Mouse (Mus musculus) bone marrow, adult 2 months (tissue): Measurements from ENCODE around the gene Rps27l.
A peak's percentile ranks its signal among the peaks of the same experiment; 100 is the strongest.

ENCODE experiments used
- CTCF ChIP-seq: fragments of 200-500 bp; IDR thresholded peaks from 2 replicates; pipeline ENCODE4 v1.5.1; 2011; ENCODE audit warnings: low read length, control low read depth; ENCODE audit not compliant: control insufficient read depth, insufficient read depth
- POLR2A ChIP-seq: fragments of 200-500 bp; IDR thresholded peaks from 2 replicates; pipeline ENCODE4 v1.6.1; 2011; ENCODE audit warnings: low read depth, mild to moderate bottlenecking, control low read depth, low read length, borderline replicate concordance; ENCODE audit not compliant: control insufficient read depth

DNA sequence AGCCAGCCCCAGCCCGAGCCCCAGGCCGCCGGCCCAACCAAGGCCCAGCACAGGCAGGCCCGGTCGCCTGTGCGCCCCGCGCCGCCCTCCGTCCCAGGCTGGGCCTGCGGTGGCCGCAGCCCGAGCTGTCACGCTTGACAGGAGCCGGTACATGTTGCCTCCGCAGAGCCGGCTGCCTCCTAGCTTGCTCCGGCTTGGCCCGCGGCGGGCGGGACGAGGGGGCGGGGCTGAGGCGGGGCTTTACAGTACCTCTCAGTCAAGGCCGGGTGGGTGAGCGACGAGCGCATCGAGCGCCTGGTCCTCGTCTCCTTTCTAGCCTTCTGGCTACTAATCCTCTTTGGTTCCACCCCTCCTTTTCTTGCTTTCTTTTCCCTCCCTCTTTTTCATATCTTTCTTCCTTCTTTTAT is 29.4 kb downstream of the Rps27l start, which contains the start of gene Lactb:
- TF ChIP-seq CTCF (no peak), POLR2A (peak; percentile 72; the same call in 1 of the 2 replicates)
